Mouse (Mus musculus) 416B (cell line): Measurements from ENCODE around the gene Bbs7.
"Not testable (repeated sequence)": the region's sequence is repeated elsewhere in the genome, so short reads cannot be mapped to it uniquely, and the experiment has no call there.

Experiments used
- DNase-seq: peaks from one replicate; pipeline ENCODE4 v3.0.0; 2011; ENCODE audit warnings: low read depth

Gene Bbs7

GRCm38 (mm10) chr3:36613202-36613907, at the start of gene Bbs7:
Gene Bbs7, minus strand, starts transcription at chr3:36613477.
- DNase-seq: no peak

DNA sequence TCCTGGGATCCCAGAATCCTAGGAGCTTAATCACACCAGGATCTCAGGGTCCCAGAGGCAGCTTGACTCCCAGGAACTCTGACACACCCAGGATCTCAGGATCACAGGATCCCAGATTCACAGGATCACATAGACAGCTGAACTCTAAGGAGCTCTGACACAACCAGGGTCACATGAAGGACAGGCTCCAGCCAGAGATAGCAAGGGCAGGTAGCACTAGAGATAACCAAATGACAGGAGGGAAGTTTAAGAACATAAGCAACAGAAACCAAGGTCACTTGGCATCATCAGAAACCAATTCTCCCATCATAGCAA, 31.9 kb upstream of the Bbs7 start:
- not testable (repeated sequence) for DNase-seq

DNA sequence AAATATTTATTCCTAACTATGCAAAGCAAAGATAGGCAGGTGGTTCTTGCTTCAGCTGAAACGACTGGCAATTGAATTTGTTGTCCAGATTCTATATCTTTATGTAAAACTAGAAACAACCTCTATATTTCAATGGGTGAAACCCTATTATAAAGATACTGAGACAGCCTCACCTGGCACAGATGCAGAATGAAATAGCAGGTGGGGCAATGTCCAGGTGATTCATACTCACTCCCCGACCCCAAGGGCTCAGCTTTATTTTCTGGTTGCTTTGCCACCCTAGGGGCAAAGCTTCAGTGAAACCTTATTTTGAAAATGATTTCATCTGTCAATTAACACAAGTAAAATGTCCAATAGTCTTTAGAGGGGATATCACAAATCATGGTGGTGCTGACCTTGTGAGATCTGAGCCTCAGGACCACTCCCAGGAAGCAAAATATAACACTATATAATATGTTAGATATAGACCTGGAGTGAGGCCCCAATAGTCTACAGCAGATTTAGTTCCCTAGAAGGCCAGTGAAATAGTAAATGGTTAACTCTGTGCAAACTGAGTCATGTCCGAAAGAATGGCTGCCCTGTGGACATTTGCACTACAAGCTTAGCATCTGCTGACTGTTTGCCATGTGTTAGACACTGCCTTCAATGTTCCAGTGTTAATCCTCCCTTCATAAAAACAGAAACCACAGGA, 31.4 kb upstream of the Bbs7 start:
- no peak for DNase-seq

GRCm38 (mm10) chr3:36643354-36643753, 30.1 kb upstream of the Bbs7 start:
- DNase-seq: no peak

DNA sequence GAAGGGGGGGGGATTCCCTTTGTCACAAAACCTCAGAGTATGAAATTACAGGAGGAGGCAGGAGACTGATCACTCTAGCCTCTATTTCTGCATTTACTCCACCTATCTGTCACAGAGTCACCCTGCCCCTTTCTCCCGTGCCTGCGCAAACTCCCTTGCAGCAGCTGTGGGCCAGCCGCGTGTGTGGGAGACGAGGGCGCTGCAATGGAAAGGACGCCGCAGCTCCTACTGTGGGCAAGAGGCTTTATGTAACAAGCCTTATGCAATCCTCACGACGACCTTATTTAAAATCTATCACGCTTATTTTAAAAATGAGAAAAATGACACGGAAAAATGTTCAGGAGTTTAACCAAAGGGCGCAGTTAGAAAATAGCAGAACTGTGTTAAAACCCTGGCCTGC, 29.5 kb upstream of the Bbs7 start:
- no peak for DNase-seq

GRCm38 (mm10) chr3:36640787-36641186, 27.5 kb upstream of the Bbs7 start:
- peak; percentile 46 for DNase-seq

DNA sequence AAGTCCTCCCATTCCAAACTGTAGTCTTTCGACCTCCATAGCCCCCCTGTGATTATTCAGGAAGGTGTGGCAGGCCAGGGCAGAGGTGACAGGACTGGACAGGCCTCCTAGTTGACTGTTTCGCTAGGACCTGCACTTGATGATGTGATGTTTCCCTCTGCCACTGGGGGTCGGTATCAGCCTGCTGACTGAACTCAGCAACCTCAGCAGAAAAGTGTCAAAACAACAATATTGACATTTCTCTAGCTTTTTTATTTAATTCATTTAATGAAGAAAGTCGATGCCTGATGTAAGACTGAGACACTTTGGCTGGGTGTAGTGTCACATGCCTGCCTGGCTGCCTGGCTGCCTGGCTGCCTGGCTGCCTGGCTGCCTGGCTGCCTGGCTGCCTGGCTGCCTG, 22.2 kb upstream of the Bbs7 start:
- DNase-seq: peak; percentile 22

GRCm38 (mm10) chr3:36626803-36627202, 13.5 kb upstream of the Bbs7 start:
- DNase-seq: no peak

DNA sequence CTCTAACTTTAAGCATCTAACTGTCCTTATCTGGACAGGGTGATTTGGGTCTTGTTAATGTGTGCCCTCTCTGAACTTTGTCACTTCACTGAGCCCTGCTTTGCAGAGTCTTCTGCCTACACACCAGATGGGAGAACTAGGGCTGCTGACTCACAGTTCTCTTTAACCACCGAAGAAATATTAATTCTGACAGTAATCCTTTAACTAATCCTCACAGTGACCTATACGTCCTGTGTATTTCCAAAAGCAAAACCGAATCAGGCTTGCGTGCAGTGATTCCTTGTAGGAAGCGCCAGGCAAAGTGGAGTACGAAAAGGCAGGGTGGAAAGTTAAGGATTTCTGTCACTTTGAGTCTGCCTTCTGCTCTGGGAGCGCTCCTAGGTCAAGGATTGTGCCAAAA, 4.9 kb upstream of the Bbs7 start:
- DNase-seq: no peak

DNA sequence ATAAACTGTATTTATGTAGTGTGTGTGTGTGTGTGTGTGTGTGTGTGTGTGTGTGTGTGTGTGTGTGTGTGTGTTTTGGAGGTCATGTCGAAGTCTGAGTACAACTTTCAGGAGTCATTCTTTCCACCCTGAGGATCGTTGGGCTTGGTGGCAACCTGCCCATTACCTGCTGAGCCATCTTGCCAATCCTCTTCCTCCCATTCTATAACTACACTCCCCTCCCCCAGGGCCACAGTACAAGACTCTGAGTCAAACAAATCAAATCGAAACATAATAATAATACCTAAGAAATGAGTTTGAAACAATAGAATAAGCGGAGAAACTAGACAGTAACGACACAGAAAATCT, 605 bp upstream of the Bbs7 start:
- no peak for DNase-seq

DNA sequence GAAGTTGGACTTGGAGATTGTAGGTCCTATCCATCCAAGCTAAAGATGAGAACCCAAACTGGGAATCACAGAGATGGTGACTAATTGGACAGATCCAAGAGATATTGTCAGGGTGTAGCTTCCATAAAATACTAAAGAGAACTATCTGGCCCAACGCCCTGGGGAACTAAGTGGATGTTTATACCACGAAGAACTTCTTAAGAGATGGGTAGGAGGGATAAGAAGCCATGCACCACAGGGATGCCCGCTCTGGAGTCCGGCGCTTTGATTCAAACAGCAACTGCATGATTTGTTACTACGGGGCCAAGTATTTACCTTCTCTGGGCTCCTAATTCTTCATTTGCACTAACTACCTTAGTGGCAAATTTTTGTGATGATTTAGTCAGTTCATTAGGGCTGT, 590 bp downstream of the Bbs7 start:
- no peak for DNase-seq

GRCm38 (mm10) chr3:36605894-36606783, 7.1 kb downstream of the Bbs7 start:
- no peak for DNase-seq

GRCm38 (mm10) chr3:36599773-36600172, 13.5 kb downstream of the Bbs7 start:
- DNase-seq: peak; percentile 38

DNA sequence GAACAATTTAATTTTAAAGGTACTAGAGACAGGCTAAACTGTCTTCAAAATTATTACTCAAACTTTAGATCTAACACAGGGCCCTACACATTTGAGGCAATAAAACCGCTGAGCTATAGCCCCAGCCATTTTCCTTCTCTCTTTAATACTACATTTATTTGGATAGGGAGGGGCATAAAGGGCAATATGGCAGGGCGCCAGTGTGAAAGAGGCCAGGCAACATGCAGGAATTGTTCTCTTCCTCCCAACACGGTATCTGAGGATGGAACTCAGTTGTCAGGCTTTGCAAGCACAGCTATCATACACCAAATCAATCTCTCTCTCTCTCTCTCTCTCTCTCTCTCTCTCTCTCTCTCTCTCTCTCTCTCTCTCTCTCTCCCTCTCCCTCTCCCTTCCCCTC, 14.5 kb downstream of the Bbs7 start:
- DNase-seq: no peak

DNA sequence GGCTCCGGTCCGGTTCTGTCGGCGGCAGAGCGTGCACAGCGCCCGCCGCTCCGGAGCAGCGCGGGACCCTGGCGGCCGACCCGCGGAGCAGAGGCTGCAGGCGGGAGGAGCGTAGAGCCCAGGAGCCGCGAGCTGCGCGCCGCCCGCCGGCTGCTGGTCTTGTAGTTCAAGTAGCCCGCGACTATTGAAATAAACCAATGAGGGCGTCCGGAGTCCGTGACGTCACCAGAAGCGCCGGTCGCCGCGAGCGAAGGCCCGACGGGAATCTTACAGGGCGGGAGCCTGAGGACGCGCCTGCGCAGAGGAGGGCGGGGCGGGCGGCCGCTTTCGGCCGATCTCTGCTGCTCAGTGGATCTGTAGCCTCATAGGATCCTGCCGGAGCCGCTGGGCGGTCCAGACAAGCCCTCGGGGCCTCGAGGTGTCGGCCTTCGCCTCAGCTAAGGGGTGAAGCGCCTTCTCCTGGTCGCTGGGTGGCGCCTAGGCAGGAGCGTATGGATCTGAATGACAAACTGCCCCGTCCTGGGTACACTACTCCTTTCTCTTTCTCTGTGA, 41.4 kb downstream of the Bbs7 start, which contains the start of gene Ccna2:
Ccna2 (minus strand) TSS at position 324 of the 552 bp plus-strand sequence.
- peak; percentile 99 for DNase-seq

DNA sequence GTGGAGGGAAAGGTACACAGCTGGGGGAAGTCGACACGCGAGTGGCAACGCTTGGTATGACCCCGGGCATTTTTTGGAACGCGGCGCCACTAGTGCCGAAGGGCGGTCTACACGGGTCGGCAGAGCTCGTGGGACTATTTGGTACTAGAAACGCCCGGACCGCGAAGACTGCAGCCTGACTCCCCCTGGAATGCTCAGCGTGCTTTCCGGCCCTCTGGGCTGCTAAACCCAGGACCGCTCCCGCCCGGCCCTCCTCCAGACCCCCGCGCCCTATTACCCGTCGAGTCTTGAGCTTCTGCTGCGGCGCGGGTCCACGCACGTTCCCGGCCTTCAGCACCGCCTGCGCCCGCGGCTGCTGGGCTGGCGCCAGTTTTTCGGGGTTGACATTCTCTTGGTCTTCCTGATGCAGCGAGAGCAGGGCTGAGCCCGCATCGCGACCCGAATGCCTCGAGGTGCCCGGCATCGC, 41.9 kb downstream of the Bbs7 start:
- DNase-seq: no peak

GRCm38 (mm10) chr3:36569836-36570235, 43.4 kb downstream of the Bbs7 start:
- DNase-seq: no peak

GRCm38 (mm10) chr3:36563666-36564065, 49.6 kb downstream of the Bbs7 start:
- DNase-seq: no peak

- no peak for DNase-seq
Measured at GRCm38 (mm10) chr3:36559606-36560005, 53.7 kb downstream of the Bbs7 start.

DNA sequence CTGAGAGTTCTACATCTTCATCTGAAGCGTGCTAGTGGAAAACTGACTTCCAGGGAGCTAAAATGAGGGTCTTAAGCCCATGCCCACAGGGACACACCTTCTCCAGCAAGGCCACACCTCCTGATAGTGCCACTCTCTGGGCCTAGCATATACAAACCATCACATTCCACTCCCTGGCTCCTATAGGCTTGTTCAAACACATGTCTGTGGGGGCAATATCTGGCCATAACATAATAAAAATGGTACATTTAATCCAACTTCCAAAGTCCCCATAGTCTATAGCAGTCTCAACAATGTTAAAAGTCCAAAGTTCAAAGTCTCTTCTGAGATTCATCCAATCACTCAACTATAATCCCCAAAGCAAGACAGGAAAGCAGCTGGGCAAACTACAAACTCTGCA, 55.7 kb downstream of the Bbs7 start:
- DNase-seq: no peak

GRCm38 (mm10) chr3:36552406-36553047, 60.8 kb downstream of the Bbs7 start, which contains the start of gene Exosc9:
Gene Exosc9, plus strand, starts transcription at chr3:36552606.
- DNase-seq: peak; percentile 86

DNA sequence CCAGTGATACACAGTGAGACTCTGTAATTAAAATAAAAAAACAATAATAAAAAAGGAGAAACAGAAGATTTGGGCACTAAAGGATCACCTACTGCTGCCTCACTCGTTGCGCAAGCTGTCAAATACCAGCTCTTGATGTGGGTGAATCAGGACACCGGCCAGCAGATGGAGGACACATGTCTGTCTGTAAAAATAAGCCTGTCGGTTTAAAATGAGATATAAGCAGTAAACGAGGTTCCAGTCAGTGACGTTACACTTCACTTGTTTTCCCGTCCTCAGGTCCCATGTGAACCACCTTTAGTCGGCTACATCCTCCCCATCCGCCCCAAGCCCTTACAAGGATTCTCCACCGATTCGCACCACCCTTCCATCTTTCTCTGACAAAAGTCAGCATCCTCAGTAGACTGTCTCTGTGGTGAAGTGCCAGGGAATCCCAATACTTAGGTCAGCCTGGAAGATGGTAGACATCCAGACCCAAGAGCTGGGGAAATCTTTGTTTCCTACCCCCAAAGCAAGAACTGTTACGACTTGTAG, 61.4 kb downstream of the Bbs7 start:
- peak; percentile 33 for DNase-seq
